Mouse (Mus musculus) MEL (cell line): Measurements from ENCODE around the gene Sowaha.
A peak's percentile ranks its signal among the peaks of the same experiment; 100 is the strongest.

Experiments used
- E2F4 ChIP-seq: IDR thresholded peaks from 2 replicates; pipeline ENCODE4 v1.6.1; 2011; ENCODE audit warnings: low read depth, low read length, improper control_type of control experiment, borderline replicate concordance
- EP300 ChIP-seq, 2 experiments: IDR thresholded peaks; 2 replicates each; pipeline ENCODE4 v1.6.1; 2011; ENCODE audit warnings: improper control_type of control experiment in 2 of 2, low read length in 2 of 2, low read depth in 1 of 2, mild to moderate bottlenecking in 1 of 2
- GABPA ChIP-seq: IDR thresholded peaks from 2 replicates; pipeline ENCODE4 v1.6.1; 2012; ENCODE audit warnings: low read depth, mild to moderate bottlenecking, inconsistent platforms, low read length, improper control_type of control experiment, moderate library complexity
- POLR2A ChIP-seq, 2 experiments: IDR thresholded peaks; 2 replicates each; pipeline ENCODE4 v1.6.1; 2011 to 2012; ENCODE audit warnings: low read length in 2 of 2, mild to moderate bottlenecking in 2 of 2, control low read depth in 1 of 2, improper control_type of control experiment in 1 of 2, low read depth in 1 of 2, moderate library complexity in 1 of 2; ENCODE audit not compliant: control insufficient read depth in 1 of 2, insufficient read depth in 1 of 2, poor library complexity in 1 of 2
- USF1 ChIP-seq: IDR thresholded peaks from 2 replicates; pipeline ENCODE4 v1.6.1; 2014; ENCODE audit warnings: low read depth, mild to moderate bottlenecking, inconsistent platforms, low read length, improper control_type of control experiment, moderate library complexity

DNA sequence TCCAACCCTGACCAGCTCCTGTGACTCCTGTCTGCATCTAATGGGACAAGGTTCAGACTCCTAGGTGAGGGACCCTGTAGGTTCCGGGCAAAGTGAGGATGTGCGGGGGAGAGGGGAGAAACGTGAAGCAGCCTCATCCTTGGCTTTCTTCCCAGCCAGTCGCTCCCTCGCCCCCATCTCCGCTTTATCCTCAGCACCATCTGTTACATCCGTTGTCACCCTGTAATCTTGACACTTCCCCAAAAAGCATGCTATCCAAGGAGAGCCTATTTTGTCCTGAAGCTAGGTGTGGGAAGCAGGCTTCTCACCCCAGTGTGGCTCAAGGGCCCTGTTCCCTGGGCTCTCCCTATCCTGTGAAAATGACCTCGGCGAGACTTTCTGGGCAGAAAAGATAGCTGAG, 42.9 kb upstream of the Sowaha start:
- peak in 1 of 2 experiments; percentile 44; a peak in 1 of 4 replicates for TF ChIP-seq POLR2A (IDR thresholded peaks at IDR 0.05; ENCODE audit: control insufficient read depth in 1 of 2, insufficient read depth in 1 of 2, low read depth in 1 of 2, low read length in 2 of 2, poor library complexity in 1 of 2)
- peak; percentile 98 to 99 for TF ChIP-seq EP300 (IDR thresholded peaks at IDR 0.05; ENCODE audit: low read depth in 1 of 2, low read length in 2 of 2)
- TF ChIP-seq USF1 = no peak
- TF ChIP-seq GABPA = no peak
- no peak for TF ChIP-seq E2F4
